Mouse (Mus musculus) lung, postnatal 10 days (tissue): ENCODE results near the gene Diaph3.
A peak's percentile ranks its signal among the peaks of the same experiment; 100 is the strongest.
"Not testable (repeated sequence)": the region's sequence is repeated elsewhere in the genome, so short reads cannot be mapped to it uniquely, and the experiment has no call there.

Experiments used
- DNase-seq: peaks from one replicate; pipeline ENCODE4 v3.0.0; 2021

Gene Diaph3

DNA sequence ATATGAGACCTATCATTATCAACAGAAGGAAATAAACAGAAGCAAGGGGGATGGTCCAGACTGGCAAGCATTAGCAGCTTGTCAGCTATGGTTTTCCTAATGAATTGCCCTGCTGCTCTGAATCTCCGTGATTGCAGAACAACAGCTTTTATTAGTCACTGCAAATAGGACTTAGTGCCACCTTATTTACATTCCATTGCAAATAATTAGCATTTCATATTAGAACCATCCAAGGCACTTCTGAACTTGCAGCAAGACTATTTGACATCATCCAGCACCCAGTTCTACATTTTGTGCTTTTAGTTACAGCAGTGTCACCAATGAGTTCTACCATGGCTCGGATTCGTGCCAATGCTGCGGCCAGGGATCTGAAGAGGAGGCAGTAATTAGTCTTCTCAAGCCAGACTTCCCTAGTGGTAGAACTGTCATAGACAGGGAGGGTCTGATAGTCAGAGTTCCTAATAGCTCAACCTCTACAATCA, 411.4 kb downstream of the Diaph3 start:
- peak; percentile 56 for DNase-seq

DNA sequence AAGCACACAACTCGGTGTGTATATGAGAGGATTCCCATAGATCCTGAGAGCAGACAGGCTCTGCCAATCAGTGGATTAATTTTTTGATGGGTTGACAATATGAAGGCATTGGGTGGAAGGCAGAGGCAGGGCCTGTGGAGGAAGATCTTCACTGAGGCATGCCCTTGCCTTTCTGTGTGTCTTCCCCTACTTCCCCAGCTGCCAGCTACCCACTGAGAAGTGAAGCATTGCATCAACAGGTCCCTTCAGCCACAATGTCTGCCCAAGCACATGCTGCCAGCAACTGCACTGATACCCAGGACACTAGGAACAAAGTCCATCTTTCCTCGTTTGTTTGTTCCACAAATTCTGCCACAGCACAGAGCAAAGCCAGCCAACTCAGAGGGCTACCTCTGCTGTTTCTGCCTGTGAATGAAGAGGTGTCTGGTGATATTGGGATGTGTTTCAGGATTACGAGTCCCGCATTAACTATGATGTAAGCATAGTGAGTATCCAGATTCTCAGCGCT, 413.4 kb downstream of the Diaph3 start:
- DNase-seq: no peak

DNA sequence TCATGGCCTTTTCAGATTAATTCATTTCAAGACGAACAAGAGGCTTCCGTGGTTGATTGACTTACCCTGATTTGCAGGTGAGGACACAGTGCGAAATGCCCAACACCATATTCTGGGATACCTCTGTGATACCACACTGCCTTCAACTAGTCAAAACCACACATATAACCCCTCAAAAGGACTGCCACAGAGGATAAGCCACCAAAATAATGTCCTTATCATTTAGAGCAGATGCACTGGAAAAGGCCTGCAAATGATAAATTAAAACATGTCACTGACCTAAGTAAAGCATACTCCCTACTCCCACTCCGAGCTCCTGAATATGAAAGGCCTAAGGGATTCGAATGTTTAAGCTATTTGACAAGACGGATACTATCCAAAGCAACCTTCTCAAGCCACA, 419.3 kb downstream of the Diaph3 start:
- no peak for DNase-seq

DNA sequence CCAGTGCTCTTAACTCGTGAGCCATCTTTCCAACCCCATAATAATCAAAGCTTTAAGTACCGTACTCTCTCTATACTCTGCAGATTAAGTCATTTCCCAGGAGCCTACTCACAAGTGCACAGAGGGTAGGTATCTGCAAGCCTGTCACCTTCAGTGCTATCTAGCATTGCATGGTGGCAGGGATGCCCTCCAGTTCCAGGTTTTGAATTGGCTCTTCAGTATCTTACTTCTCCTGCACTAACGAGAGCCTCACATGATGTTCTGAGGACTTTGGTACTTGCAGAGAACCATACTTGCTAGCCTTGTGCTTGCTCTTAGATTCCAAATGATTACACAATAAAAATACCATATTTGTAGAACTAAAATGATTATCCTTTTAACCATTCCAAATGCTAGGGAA, 420.0 kb downstream of the Diaph3 start:
- no peak for DNase-seq

DNA sequence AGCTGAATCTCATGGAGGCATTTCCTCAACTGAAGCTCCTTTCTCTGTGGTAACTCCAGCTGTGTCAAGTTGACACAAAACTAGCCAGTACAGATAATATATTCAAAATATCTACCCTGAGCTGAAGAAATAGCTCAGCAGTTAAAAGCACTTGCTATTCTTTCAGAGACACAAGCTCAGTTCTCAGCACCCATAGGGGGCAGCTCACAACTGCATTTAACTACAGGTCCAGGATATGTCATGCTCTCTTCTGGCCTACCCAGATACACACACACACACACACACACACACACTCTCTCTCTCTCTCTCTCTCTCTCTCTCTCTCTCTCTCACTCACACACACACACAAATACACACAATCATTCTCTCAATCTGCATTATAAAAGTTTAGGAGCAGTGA, 420.6 kb downstream of the Diaph3 start:
- DNase-seq: not testable (repeated sequence)

DNA sequence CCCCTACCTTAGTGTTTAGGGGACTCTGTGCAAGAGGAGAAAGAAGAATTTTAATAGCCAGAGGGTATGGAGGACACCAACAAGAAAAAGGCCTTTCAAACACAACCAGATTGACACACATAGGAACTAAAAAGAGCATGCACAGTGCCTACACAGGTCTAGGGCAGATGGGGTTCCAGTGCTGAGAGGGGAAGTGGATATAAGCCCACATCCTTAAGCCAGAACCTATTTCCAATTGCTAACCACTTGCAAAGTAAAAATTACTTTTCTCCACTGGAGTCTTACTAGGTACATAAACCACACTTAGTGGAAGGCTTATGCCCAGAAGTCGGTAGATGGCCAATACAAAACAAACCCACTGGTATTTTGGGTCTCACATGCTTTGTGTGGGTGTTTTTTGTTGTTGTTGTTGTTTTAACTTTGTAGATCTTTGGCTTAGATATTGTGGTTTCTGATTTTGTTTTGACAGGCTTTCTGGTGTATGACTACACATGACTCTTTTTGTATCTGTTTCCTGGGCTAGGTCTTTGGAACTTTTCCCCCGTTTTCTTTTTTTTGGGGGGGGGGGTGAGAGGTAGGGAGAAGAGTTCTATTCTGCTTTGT, 426.8 kb downstream of the Diaph3 start:
- no peak for DNase-seq

DNA sequence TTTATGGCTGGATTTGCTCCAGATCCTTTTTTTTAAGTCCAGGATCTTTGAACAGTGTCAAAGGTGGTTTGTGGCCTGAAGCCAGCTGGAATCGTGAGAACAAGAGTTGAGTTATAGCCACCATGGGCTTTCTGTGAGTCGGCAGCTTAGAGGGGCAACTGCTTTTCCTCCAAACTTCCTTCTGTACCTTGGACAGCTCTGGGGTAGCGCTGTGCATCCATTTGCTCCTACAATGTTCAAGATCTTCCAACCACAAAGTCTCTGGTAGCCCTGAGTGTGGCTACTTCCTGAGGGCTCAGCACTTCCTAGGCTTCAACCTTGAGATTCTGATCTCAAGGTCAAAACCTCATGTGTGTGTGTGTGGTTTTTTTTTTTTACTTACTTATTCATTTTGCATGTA, 437.0 kb downstream of the Diaph3 start:
- no peak for DNase-seq

DNA sequence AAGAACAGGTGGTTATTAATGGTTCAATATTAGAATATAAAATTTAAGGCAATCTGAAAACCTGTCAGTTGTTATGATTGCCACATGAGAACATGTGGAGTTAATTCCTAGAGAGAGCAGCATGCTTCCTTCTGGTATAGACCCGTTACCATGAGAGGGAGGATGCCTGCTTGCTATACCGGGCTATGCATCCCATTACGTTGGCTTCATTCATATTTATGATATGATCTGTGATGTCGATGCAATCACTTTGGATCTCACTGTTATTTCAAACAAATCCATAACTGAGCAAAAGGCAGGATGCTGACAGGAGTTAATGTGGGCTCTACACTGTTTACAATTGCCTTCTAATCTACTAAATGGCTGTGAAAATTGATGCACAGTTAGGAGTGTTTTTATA, 439.9 kb downstream of the Diaph3 start:
- no peak for DNase-seq

DNA sequence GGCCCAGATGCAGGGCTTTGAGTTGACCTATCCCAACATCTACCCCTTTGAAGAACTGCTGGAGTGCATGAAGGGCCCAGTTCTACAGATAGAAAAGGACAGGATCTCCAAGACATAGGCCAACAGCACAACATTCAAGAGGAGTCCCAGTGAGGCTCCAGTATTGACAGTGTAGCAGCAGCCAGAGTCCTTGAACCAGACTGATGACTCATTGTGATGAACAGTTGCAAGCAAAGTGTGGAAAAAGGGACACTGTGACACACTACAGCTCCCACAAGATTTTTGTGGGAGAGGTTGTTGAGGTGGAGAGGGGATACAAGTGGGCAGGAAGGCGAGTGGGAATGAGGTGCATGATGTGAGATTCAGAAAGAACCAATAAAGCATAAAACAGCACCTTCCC, 443.1 kb downstream of the Diaph3 start:
- no peak for DNase-seq

DNA sequence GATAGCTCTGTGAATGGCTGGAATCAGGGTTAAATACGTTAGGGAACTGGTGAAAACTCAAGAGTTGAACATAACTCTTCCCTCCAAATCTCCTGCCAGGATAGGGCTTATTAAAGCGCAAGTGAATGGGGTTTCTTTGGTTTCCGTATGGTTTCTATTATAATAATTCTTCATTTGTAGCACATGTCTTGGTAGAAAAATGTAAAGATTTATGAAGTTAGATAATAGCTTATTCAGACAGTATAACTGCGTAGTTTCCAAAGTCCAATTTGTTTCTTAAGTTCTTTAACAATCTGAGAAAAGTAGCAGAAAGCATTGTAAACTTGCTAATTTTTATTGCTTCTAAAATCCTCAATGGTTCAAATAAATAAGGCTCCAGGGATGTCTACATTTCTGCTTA, 448.3 kb downstream of the Diaph3 start:
- DNase-seq: no peak

DNA sequence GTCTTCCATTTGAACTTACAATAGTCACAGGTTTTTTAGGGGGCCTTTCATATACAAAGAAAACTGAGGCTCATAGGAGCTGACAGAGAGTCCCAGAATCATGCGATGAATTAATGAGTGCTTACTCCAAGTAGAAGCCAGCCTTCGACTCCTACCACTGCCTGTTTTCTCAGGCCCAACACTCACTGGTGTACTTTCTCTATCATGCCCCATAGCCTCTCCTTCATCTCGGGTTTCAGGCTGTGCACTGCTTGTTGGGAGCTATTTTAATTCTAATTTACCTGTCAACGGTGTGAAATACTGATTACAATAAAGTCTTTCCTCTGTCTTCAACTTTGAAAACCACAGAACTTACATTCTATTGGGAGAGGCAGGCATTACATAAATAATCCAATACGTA, 449.7 kb downstream of the Diaph3 start:
- DNase-seq: no peak

DNA sequence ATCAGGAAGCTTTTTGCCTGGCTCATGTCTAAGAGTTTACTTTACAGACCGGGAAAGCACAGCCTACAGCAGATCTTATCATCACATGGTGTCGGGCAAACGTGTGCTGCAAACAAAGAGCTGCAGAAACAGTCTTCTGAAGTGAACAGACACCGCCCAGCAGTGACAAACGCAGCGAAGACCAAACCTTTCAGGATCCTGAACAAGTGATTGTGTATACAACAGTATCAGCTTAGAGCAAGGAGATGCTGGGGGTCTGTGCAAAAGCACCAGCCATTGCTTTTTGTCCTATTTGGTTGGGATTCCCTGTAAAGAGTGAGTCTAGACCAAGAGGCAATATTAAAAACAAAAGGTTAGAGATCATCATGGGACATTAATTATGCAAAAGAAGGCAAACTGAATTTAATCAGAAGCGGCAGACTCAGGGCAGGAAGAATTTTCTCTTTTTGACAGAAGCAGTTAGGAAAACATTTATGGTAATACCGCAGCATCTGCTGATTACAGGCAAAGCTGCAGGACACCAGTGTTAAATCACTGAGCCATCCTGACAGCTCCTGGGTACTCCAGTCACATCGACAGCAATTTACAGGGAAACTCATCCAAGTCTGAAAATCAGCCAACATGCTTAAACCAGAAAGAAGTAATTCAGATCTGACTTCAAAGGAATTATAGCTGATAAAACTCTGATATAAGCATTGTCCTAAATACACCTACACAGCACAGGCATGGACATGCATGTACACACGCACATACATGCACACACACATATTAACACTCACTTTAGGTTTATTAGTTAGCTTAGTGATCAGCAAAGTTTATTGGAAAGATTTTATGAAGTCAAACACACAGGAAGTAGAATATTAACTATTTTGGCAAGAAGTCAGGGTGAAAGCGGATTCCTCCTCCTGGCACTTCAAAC, 456.2 kb downstream of the Diaph3 start:
- DNase-seq: peak; percentile 47

DNA sequence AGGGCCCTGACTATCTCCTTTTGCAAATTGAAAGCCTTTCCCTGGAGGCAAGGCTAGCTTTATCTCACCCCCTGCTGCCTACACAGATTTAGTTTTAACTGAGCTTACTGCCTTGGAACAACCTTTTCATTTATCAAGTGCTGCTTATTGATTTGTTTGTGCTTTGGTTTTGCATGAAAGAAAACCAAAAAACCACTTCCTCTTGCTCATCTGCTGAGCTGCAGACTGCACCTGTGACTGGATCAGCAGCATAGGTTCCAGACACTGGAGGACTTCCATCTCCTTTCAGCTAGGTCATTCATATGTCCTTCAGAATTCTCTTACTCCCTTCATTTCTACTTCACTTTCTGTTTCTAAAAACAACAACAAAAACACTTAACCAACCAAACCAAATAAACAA, 459.1 kb downstream of the Diaph3 start:
- DNase-seq: no peak

DNA sequence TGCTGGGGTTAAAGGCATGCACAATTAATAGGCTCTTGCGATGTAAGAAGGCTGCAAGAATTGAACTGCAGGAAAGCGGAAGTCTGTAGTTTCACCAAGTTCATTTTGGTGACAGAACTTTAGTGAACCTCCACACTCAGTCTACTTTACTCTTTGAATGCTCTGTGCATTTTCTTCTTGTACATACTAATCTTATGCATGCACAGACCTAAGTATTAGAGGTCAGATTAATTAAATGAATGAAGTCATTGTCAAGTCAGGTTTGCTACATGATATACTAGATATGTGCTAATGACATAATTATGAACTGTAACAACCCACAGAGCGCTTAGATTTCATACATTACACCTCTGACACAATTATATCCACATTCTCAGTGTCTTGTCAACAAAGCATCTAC, 462.0 kb downstream of the Diaph3 start:
- no peak for DNase-seq

DNA sequence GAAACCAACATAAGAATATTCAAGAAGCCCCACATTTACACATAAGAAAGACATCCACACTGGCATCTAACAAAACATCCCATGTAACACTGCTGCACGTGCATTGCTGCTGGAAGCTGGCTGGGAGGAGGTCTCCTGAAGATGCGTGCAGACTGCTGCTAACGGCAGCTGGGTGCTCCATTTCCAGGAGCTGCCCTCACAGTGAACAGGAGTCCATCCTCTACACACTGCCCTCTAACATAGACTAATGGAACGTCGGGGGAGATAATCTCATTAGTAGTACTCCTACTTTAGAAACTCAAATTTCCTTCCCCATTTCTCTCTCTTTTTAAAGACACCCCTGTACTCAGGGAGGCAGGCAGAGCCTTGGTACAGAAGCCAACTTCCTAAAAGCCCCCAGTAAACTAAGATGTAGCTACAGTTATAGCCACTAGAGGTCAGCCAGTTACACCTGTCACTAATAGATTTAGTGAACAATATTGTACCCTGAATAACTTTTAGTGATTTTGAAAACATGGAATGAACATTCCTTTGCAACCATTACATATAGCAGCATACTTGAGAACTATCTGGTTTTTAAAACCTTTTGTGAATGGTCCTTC, 462.8 kb downstream of the Diaph3 start:
- DNase-seq: peak; percentile 11

DNA sequence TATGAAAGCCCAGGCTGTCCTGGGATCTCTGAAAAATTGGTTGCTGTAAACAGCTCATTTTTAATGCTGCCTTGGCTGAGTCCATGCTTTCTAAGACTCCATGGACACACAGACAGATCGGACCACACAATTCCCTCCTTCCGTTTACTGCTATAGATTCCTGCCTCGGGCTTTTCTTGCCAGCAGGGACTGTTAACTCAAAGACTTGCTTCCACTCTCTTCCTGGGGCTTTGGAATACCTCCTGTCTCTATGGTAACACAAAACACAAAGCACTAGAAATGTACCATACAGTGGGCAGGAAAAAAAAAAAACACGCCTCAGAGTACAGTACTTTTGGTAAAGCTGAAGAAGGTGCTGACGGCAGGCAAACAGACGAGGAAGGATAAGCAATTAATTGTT, 464.0 kb downstream of the Diaph3 start:
- DNase-seq: no peak

DNA sequence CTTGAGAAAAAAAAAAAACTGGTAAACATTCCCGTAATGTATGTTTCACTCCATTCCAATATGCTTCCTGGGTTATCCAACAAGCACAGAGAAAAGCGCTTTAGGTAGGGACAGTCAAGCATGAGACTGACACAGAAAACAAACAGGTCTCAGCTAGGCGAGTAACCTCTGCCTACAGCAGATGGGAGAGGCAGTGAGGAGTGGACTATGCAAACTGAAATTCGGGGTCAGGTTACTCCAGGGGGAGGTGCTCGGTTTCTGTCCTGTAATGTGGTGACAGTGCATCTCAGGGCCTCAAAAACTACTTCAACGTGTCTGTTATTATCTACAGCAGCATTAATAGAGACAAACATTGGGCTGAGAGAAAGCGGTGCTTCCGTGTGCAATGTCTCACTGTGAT, 465.7 kb downstream of the Diaph3 start:
- DNase-seq: no peak

DNA sequence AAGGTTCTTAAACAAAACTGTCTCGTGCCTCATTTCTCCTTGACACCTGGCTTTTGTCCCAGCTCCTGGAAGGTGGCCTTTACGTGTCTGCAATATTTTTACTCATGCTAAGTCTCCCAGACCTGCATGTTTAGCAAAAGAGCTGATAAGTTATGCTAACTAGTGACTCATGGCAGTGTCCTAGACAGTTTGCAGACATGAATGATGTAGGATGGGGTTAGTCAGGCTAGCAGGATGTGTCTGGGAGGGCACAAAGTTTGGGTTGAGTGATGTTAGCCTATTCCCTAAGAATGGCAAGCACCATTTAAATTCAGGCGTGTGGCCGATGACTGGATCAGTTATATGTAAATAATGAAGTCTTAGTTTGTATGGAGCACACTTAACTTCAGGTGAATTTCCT, 478.2 kb downstream of the Diaph3 start:
- no peak for DNase-seq

DNA sequence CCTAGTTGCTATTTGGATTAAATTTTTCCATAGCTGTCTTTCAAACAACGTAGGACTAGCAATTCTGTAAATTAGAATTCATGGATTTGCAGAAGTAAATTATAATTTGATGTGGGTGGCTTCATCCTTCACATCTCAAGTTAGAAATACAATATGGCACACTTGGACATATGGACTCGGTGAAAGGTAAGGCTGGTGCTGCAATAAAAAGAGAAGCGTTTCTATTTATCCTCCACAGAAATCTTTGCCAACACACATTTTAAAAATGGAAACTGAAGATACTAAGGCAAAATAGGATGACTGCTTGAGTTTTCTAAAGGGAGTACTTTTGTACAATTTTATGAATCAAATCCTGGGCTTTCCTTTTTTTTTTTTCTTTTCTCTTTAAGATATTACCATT, 480.5 kb downstream of the Diaph3 start:
- no peak for DNase-seq

DNA sequence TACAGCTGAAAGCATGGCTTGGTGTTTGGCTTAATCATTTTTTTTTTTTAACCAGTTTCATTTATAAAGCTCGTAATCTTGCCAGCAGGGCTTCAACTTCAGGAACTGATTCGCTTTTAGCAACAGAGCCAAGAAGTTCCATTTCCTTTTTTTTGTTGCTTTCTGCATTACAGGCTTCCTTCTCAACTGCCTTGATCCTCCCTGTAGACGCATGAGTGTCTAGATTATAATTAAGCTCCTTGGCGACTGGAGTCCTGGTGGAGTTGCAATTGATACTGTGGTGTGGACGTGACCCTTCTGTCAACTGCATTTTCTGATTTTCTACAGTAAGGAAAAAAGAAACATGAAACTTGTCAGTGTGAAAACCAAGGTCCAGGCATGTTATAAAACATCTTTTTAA, 484.8 kb downstream of the Diaph3 start:
- DNase-seq: no peak

DNA sequence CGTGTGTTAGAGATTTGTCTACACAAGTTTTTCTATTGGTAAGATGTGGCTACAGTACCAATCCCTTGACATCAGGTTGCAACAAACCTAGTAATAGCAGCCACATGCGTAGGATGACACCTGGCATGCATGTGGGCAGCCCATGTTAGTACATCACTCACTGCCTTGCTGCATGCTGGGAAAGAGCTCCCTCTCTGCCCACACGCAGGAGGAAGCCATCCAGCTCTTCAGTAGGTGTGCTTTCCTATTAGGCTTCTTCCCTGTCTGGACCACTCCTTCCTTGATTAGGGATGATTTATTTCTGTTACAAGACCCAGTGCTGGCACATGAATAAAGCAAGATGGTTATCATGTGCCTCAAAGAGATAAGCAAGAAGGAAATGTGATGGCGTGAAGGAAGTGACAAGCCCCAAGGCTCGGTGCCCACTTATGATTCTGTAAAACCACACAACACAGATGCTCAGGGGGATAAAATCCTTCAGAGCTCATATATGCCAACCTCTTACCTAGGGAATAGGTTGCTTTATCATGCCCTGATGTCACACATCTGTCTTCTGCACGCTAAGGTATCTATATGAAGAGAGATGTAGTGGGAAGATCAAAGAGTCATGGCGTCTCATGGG, 494.4 kb downstream of the Diaph3 start:
- peak; percentile 6 for DNase-seq

DNA sequence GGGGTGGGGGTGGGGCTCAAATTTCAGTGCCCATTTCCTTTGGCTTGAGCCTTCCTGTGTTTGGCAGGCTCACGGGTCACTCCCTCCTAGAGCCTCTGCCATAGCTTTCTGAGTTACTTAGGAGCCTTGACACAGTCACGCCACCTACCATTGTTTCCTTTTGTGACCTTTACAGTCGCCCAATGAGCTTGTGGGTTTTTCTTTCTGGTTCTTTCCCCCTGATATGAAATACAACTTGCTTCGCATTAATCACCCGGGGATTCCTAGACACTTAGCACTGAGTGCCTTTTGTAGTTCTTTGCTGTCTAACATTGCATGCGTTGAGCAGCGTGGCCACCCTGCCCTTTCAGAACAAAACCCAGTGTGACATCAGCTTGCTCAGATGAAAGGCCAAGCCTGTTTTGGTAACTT, 498.2 kb downstream of the Diaph3 start:
- no peak for DNase-seq

DNA sequence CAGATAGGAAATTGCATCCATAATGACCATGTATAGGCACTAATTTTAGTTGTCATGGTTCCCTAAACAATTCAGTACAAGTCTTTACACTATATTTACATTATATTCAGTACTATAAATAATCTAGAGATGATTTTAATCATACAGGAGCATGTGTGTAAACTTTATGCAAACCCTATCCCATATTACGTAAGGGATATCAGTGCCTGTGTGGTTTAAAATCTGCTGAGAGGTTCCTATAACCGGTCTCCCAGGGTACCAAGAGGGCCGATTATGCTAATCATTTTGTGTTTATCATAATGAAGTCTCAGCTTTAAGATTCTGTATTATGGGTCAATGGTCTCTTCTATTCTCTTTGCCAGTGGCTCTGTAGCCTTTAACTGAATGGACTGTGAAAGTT, 499.2 kb downstream of the Diaph3 start:
- DNase-seq: no peak
